In genomic region chr15:100770338-100770737, GRCm38 (mm10) we compare ENCODE assay signal across 18 mouse cellular contexts.
"Had no signal": no experiment of that assay in that cellular context is flagged by ENCODE, and none has a peak within 500 bp of the region (broad histone marks: within the 10 kb centered on the region; RNA-seq: fewer than 3 reads in every experiment).

No protein-coding gene starts in this region.

- H3K4me3 ChIP-seq: liver, embryonic 13.5 days; midbrain, embryonic 10.5 days; neural tube, embryonic 12.5 days; neural tube, embryonic 15.5 days had no signal

- H3K36me3 ChIP-seq: liver, embryonic 13.5 days had no signal

- H3K9me3 ChIP-seq: liver, embryonic 13.5 days; midbrain, embryonic 10.5 days; neural tube, embryonic 12.5 days; neural tube, embryonic 15.5 days had no signal

- H3K4me2 ChIP-seq: liver, embryonic 13.5 days; neural tube, embryonic 12.5 days; neural tube, embryonic 15.5 days had no signal

- H3K27me3 ChIP-seq: neural tube, embryonic 12.5 days; neural tube, embryonic 15.5 days had no signal

- H3K27ac ChIP-seq: liver, embryonic 13.5 days; midbrain, embryonic 10.5 days; neural tube, embryonic 12.5 days; neural tube, embryonic 15.5 days; stomach, postnatal 0 days had no signal

- H3K9ac ChIP-seq: liver, embryonic 13.5 days; neural tube, embryonic 12.5 days; neural tube, embryonic 15.5 days had no signal

- ATAC-seq: intestine, embryonic 16.5 days had no signal

- H3K4me1 ChIP-seq: liver, embryonic 13.5 days had no signal

- DNase-seq: kidney, adult 18-20 months; kidney, adult 9 months; kidney, postnatal 14 days; liver, embryonic 13.5 days; lung, adult 2 months; lung, postnatal 14 days; lung, postnatal 4 days; right cerebral cortex, adult 18-20 months; right cerebral cortex, postnatal 14 days; right cerebral cortex, postnatal 4 days; thymus, adult 2 months; thymus, postnatal 14 days; thymus, postnatal 4 days had no signal
